Mouse (Mus musculus): ENCODE data around the gene Pcdh7. TPM values are rescaled to one million over a fixed set of nuclear protein-coding genes. Genes with fewer than 3 reads are reported as not detected.
A peak's percentile ranks its signal among the peaks of the same experiment; 100 is the strongest.

The Pcdh7 gene
- polyA plus RNA-seq, 1 experiment from 2014 or later = 139 TPM

DNA sequence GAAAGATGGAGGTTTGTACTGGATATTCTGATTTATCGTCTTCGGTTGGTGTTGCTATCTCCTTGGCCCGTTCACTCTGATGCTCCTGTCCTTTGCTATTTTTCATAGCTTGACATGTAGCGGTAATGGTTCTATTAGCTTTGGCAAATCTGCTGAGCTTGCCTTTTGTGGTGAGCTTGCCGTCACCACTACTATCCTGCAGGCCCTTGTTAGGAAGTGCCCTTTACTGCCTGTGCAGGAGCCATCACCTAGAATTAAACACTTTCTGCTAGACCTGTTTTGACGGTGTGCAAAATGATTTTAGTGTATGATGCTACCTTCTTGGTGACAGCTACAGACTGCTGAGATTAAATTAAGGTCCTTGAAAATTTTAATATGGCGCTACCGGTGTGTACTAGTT is 103.3 kb downstream of the Pcdh7 start:
- H3K27me3 ChIP-seq = no peaks in the 10 kb centered on the region
- ChIA-PET CTCF (interaction anchor here (1.0 to 1.1 kb wide), 2 partner anchors 9 to 23 kb away, joined by 3 read pairs; no protein-coding TSS in a partner anchor), POLR2A (no interaction called here)
- ATAC-seq (no peak), DNase-seq (ENCODE audit: low read depth, low spot score) (no peak)
- in situ Hi-C loops (cut with MboI; ENCODE audit: low pct_unique_long_range_greater_than_20kb) = no loop called here
- no peak for TF ChIP-seq CTCF (IDR thresholded peaks at IDR 0.05)

DNA sequence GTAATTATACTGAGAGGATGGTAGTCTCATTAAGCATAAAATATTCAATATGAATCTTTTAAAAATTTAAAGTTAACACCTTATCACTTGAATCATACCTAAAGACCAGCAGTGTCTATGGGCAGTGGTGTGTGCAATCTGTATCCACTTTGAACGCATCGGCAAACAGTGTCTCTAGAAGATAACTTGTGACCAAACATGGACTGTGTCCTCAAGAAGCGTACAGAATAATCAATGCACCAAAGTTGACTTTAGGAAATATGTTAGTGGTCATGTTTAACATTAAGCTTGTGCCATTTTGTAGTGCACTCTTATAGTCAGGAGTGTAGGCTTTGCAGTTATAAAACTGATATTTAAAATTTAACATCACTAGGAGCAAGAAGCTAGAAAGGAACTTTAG is 110.7 kb downstream of the Pcdh7 start:
- in situ Hi-C loops (cut with MboI; ENCODE audit: low pct_unique_long_range_greater_than_20kb) = no loop called here

DNA sequence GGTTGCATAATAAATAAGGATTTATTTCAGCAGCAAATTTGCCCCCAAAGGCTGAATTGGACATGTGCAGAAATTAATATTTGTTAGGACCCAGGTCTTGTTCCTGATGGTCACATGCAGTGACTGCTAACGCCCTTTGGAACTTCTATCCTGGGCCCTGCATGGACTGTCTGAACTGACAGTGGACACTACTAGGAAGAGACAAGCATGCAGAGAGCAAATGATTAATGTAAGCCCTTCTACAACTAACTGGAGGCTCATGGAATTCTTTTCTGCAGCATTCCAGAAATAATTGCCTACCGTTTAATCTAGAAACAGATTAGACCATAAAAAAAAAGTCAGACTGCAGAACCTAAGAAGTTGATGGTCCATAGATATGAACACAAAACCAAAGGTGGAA is 119.4 kb downstream of the Pcdh7 start:
- POLR2A ChIA-PET = interaction anchor here (0.9 kb wide), 1 partner anchor 11 kb away, joined by 4 read pairs; no protein-coding TSS in a partner anchor
- DNase-seq (ENCODE audit: low read depth, low spot score) = no peak
- in situ Hi-C loops (cut with MboI; ENCODE audit: low pct_unique_long_range_greater_than_20kb) = no loop called here
- peak; percentile 73 for ATAC-seq
- TF ChIP-seq CTCF (IDR thresholded peaks at IDR 0.05) = no peak
- CTCF ChIA-PET = interaction anchor here (1.2 to 2.0 kb wide), 2 partner anchors 8 to 10 kb away, joined by 4 to 5 read pairs; no protein-coding TSS in a partner anchor
- H3K27me3 ChIP-seq = no peaks in the 10 kb centered on the region

More for the DNA sequence above, 110.7 kb downstream of the Pcdh7 start:
- no peak for ATAC-seq
- H3K27me3 ChIP-seq = no peaks in the 10 kb centered on the region
- no peak for DNase-seq (ENCODE audit: low read depth, low spot score)
- TF ChIP-seq CTCF (IDR thresholded peaks at IDR 0.05) = no peak
- POLR2A ChIA-PET = no interaction called here
- CTCF ChIA-PET = interaction anchor here (1.3 to 1.4 kb wide), 2 partner anchors 9 to 13 kb away, joined by 3 to 4 read pairs; no protein-coding TSS in a partner anchor

DNA sequence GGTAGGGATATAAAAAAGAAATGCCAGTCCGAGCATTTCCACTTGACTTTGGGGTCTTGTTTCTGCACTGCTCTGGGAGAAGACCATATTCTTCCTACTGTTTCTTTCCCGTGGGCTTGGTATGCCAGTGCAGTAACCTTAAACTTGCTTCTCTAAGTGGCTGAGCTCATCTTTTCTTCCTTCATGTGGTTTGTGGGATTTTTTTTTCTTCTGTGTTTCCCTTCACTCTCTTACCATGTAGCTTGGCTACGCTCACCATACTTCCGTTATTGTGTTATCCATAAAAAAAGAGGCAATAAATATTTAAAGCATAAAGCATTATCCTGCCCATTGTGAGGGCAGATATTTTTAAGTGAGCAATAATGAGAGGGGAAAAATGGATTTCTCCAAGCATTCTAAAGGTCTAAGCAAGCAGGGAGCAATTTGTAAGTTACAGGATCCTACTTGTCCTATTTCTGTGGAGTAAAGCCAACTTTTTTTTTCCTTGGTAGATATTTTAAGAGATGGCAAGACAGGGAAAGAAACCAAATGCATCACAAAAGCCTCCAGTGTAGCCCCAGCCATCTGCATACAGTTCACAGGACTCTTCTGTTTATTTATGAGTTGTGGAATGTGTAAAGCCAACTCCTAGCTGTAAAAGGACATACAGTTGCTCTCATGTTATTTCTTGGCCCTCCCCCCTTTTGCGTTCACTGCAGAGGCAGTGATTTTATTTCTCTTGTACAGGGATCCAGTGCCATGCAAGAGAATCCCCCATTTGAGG is 123.8 kb downstream of the Pcdh7 start:
- no peak for TF ChIP-seq CTCF (IDR thresholded peaks at IDR 0.05)
- ChIA-PET CTCF (interaction anchor here (1.5 to 2.2 kb wide), 2 partner anchors 13 to 101 kb away, joined by 4 to 7 read pairs; no protein-coding TSS in a partner anchor), POLR2A (no interaction called here)
- in situ Hi-C loops (cut with MboI; ENCODE audit: low pct_unique_long_range_greater_than_20kb) = no loop called here
- DNase-seq (ENCODE audit: low read depth, low spot score) = no peak
- no peak for ATAC-seq
- no peaks in the 10 kb centered on the region for H3K27me3 ChIP-seq

DNA sequence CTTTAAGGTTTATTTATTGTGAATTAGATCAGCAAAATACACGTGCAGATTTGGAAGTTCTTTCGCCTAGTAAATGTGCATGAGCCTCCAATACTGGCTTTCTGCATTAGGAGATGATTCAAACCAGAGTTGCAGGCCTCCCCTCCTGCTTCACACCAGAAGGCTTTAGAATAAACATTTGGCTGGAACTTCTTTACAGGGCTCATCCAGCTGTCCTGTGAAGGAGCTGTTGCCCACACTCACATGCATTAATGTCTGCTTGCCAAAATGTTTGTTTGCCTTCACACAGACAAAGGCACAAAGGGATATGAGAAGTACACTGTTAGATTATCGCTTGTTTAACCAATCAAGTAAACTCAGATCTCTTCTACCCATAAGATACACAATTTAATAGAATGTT is 129.7 kb downstream of the Pcdh7 start:
- no peak for TF ChIP-seq CTCF (IDR thresholded peaks at IDR 0.05)
- no peaks in the 10 kb centered on the region for H3K27me3 ChIP-seq
- ATAC-seq (no peak), DNase-seq (ENCODE audit: low read depth, low spot score) (no peak)
- in situ Hi-C loops (cut with MboI; ENCODE audit: low pct_unique_long_range_greater_than_20kb) = no loop called here
- POLR2A ChIA-PET = no interaction called here
- CTCF ChIA-PET = interaction anchor here (1.0 to 1.5 kb wide), 2 partner anchors 15 to 21 kb away, joined by 3 read pairs; no protein-coding TSS in a partner anchor

DNA sequence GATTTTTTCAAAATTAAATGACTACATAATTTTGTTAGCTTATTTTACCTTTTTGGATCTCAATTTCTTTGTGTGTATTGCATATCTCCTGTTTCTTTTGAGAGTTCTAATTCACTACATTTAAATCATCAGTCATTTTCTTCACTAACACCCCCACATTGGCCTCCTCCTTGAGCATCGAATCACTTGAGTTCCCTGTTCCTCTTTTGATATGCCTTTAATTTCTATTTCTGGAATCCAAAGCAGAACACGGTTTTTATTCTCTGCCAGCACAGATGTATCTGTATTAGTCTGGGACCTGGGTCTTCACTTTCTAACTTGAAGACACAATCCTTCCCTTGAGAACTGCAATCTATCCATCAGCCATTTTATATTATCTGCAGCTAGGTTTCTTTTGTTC is 132.3 kb downstream of the Pcdh7 start:
- no peak for ATAC-seq
- H3K27me3 ChIP-seq = no peaks in the 10 kb centered on the region
- no peak for TF ChIP-seq CTCF (IDR thresholded peaks at IDR 0.05)
- in situ Hi-C loops (cut with MboI; ENCODE audit: low pct_unique_long_range_greater_than_20kb) = no loop called here
- no peak for DNase-seq (ENCODE audit: low read depth, low spot score)
- ChIA-PET POLR2A (interaction anchor here (1.3 kb wide), 1 partner anchor 10 kb away, joined by 3 read pairs; no protein-coding TSS in a partner anchor), CTCF (no interaction called here)

DNA sequence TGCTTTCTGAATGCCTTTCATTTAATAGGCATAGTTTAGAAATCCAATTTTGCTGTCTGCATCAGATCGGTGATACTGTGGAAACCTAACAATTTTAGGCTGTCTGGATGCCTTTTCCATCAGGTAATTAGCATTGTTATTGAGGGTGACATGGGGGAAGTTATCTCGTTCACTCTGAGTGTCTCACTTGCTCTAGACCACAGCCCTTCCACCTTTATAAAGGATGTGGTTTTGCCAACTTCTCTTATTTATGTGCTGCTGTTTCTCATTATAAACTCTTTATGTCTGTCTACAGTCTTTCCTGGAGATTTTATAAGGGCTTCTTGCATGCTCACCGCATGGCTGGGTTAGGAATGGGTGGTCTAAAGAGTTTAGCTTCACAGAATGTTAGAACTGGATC is 139.5 kb downstream of the Pcdh7 start:
- in situ Hi-C loops (cut with MboI; ENCODE audit: low pct_unique_long_range_greater_than_20kb) = no loop called here
- ATAC-seq = no peak
- TF ChIP-seq CTCF (IDR thresholded peaks at IDR 0.05) = no peak
- ChIA-PET CTCF (interaction anchor here (1.0 to 1.2 kb wide), 2 partner anchors 10 to 44 kb away, joined by 3 read pairs; no protein-coding TSS in a partner anchor), POLR2A (no interaction called here)
- no peak for DNase-seq (ENCODE audit: low read depth, low spot score)
- no peaks in the 10 kb centered on the region for H3K27me3 ChIP-seq

DNA sequence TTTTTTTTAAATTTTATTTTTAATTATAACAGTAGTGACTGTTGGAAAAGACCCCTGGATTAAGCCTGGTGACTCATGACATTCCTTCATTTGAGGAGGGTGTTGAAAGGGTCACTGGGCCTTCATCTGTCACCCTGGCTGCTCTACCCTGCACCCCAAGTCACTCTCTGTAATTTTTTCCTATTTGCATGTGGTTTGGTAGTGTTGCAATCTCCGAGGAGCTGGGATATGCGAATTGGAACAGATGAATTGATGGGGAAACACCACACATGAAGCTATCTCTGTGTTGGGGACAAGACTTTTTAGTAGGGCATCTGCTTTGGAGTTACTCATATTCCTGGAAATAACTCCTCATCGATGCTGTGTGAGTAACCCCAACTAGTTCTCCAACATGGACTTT is 146.5 kb downstream of the Pcdh7 start:
- POLR2A ChIA-PET = interaction anchor here (0.6 kb wide), 1 partner anchor 41 kb away, joined by 8 read pairs; no protein-coding TSS in a partner anchor
- no peak for DNase-seq (ENCODE audit: low read depth, low spot score)
- CTCF ChIA-PET = interaction anchor here (1.6 kb wide), 1 partner anchor 17 kb away, joined by 3 read pairs; no protein-coding TSS in a partner anchor
- ATAC-seq = peak; percentile 24
- in situ Hi-C loops (cut with MboI; ENCODE audit: low pct_unique_long_range_greater_than_20kb) = no loop called here
- TF ChIP-seq CTCF (IDR thresholded peaks at IDR 0.05) = no peak
- H3K27me3 ChIP-seq = no peaks in the 10 kb centered on the region

DNA sequence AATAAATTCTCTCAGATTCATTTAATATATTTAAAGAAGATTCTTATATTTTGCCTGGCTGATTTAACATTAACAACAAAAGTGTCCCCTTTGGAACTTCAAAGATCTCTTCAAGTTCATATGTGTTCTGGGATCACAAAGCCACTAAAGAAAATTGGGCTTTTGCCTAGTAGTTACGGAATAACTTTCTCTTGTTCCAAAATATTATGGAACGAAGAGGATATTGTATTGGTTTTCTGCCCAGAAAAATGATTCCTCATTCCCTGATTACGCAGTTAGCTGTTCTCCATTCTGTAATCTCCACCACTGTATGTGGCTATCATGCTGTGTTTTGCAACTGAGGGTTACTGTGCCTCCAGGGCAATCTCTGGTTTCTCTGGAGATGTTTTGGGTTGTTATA is 147.5 kb downstream of the Pcdh7 start:
- no peaks in the 10 kb centered on the region for H3K27me3 ChIP-seq
- ATAC-seq (no peak), DNase-seq (ENCODE audit: low read depth, low spot score) (no peak)
- in situ Hi-C loops (cut with MboI; ENCODE audit: low pct_unique_long_range_greater_than_20kb) = loop anchor here (5.0 kb wide), 1 partner anchor 148 kb away; the partner anchor contains the start of gene Pcdh7
- POLR2A ChIA-PET = no interaction called here
- TF ChIP-seq CTCF (IDR thresholded peaks at IDR 0.05) = no peak
- CTCF ChIA-PET = interaction anchor here (1.6 kb wide), 1 partner anchor 16 kb away, joined by 3 read pairs; no protein-coding TSS in a partner anchor

DNA sequence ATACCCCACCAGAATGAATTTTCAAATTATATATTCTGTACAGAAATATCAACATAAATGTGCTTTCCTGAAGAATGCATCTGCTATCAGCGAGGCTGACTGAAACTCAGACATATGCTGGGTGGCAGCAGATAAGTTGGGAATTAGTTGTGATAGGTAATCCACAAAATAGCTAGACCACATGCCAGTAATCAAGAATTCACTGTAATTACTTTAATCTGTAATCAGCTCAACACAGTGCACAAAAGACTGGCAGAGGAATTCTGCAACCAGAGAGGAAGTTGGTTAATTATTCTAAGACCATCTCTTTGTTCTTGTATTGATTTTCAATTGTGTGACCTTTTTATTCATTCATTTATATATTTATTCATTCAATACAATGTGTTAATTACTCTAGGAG is 148.3 kb downstream of the Pcdh7 start:
- H3K27me3 ChIP-seq = no peaks in the 10 kb centered on the region
- no peak for TF ChIP-seq CTCF (IDR thresholded peaks at IDR 0.05)
- DNase-seq (ENCODE audit: low read depth, low spot score) (no peak), ATAC-seq (no peak)
- ChIA-PET CTCF (interaction anchor here (1.4 to 2.2 kb wide), 2 partner anchors 9 to 11 kb away, joined by 3 to 5 read pairs; no protein-coding TSS in a partner anchor), POLR2A (no interaction called here)
- in situ Hi-C loops (cut with MboI; ENCODE audit: low pct_unique_long_range_greater_than_20kb) = loop anchor here (5.0 kb wide), 1 partner anchor 149 kb away; the partner anchor contains the start of gene Pcdh7

DNA sequence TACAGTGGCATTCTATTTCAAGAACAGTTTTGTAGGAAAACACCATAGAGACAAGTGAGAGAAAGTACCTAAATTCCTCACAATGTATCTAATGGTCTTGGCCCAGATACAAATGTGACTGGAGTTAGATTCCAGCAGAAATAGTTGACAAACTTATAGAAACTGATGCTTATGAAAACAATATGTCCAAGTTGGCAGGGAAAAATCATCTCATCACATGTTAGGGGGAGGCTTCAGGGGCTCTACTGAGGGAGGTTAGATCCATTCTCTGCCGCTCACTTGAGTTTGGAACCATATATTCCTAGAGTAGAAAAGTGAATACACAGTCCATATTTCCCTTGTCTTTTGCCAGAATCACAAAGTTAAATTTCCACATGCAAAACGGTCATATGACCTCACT is 150.1 kb downstream of the Pcdh7 start:
- ChIA-PET POLR2A (interaction anchor here (0.8 to 0.9 kb wide), 2 partner anchors 75 to 150 kb away, joined by 4 to 7 read pairs; partner anchors contain the start of gene Pcdh7), CTCF (interaction anchor here (0.8 to 2.2 kb wide), 5 partner anchors 9 to 29 kb away, joined by 3 to 5 read pairs (median 3); no protein-coding TSS in a partner anchor)
- in situ Hi-C loops (cut with MboI; ENCODE audit: low pct_unique_long_range_greater_than_20kb) = loop anchor here (5.0 kb wide), 1 partner anchor 151 kb away; the partner anchor contains the start of gene Pcdh7
- no peaks in the 10 kb centered on the region for H3K27me3 ChIP-seq
- ATAC-seq = no peak
- DNase-seq (ENCODE audit: low read depth, low spot score) = no peak
- TF ChIP-seq CTCF (IDR thresholded peaks at IDR 0.05) = no peak

Measured in Patski (cell line).